Mouse (Mus musculus) adrenal gland (tissue): Measurements from ENCODE around the gene Peg3.

Experiments used
- intact Hi-C: fragments of 180-260 bp; cut with DNase I; formaldehyde crosslinking; loops from one replicate; pipeline ENCODE4 v1.15.1; 2025

Gene Peg3

DNA sequence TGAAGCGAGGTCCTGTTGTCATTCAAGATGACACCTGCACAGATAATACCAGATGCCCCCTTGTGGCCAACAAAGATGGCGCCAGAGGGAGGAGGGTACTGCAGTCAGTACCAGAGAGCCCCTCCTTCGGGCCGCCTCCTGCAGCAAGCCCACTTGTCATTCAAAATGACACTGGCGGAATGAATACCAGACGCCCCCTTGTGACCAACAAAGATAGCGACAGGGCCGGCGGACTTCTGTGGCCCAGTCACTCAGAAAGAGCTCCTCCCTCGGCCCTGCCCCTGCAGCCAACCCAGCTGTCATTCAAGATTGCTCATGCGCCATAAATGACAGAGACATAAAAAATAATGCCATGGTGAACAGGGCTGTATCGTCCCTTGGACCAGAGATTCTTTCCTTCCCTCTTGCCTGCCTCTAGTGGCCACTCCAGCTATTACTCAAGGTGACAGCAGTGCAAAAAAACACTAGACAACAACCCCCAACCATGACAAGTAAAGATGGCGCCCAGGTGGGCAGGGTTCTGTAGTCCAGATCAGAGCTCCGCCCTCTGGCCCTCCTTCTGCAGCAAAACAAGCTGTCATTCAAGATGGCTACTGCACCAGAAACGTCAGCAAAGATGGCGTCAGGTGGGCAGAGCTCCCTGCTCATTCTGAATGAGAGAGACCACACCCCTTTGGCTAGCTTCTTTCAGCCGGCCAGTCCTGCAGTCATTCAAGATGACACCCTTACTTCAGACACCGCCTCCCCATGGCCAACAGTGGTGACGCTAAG, 2.7 kb downstream of the Peg3 start:
- intact Hi-C loops, result loop anchor here (10.0 kb wide), 1 partner anchor 143 kb away; no protein-coding TSS in a partner anchor

DNA sequence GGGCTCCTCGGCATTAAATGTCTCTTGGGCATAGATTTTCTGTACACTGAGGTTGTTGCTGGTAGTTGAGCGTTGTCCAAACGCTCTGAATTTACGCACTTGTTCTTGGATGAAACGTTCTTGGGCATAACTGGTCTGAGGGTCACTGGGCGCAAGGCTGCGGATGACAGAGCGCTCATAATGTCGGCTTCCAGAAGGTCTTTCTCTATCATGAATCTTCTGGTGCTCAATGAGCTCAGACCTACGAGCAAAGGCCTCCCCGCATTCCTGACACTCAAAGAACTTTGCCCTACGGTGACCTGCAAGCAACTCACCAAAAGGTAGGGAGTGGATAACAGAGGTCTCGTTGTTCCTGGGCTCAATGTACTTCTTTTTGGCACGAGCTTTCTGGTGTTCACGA, 20.8 kb downstream of the Peg3 start:
- intact Hi-C loops, result no loop called here

GRCm38 (mm10) chr7:6708451-6709180, 21.6 kb downstream of the Peg3 start:
- intact Hi-C loops, result no loop called here

- intact Hi-C loops, result no loop called here
These were observed 22.7 kb downstream of the Peg3 start for GRCm38 (mm10) chr7:6707416-6708015.

GRCm38 (mm10) chr7:6699230-6699629, 31.0 kb downstream of the Peg3 start:
- intact Hi-C loops, result loop anchor here (10.0 kb wide), 2 partner anchors 114 to 264 kb away; partner anchors contain the start of gene Olfr1344

- intact Hi-C loops, result loop anchor here (10.0 kb wide), 2 partner anchors 112 to 262 kb away; partner anchors contain the start of gene Olfr1344
These were observed 33.8 kb downstream of the Peg3 start, which contains the start of gene Zim1 for GRCm38 (mm10) chr7:6696241-6697045. Gene Zim1 (minus strand): TSS chr7:6696450.

GRCm38 (mm10) chr7:6685511-6685910, 44.7 kb downstream of the Peg3 start:
- intact Hi-C loops, result no loop called here

DNA sequence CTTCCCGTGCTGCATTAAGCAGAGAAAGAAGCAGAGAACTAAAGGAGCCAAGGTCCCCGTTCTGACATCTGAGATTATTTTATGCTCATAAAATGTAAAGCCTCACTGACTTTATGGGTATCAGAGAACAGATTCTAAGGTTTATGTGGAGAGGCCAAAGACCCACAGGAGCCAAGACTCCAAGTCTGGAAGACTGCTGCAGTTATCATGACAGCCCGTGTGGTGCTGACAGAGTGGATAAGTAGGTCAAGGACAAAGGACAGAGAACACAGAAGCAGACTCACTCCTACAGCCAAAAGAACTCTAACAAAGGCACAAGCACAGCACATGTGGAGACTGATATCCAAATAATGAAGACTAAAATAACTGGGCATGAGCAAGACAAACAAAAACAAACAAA, 63.5 kb downstream of the Peg3 start:
- intact Hi-C loops, result no loop called here

DNA sequence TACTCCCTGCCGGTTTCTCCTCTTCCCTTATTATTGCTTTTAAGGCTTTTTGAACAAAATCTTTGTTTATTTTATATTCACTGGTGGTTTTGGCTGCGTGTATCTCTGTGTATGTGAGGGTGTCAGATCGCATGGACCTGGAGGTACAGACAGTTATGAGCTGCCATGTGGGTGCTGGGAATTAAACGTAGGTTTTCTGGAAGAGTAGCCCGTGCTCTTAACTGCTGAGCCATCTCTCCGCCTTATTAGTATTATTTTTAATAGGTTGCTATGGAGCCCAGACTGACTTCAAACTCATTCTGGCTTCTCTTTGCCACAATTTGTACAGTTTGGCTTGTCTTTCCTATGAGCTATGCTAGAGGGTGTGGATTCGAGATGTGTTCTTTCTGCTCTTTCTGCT, 66.8 kb downstream of the Peg3 start:
- intact Hi-C loops, result loop anchor here (5.0 kb wide), 1 partner anchor 274 kb away; no protein-coding TSS in a partner anchor

- intact Hi-C loops, result loop anchor here (2.0 to 5.0 kb wide), 3 partner anchors 29 to 278 kb away; no protein-coding TSS in a partner anchor
These were observed 70.6 kb downstream of the Peg3 start for GRCm38 (mm10) chr7:6659605-6660004.

GRCm38 (mm10) chr7:6658606-6659005, 71.6 kb downstream of the Peg3 start:
- intact Hi-C loops, result loop anchor here (2.0 kb wide), 1 partner anchor 258 kb away; no protein-coding TSS in a partner anchor
